Mouse (Mus musculus): ENCODE results near the gene Ikbkg.
"Not testable (repeated sequence)": the region's sequence is repeated elsewhere in the genome, so short reads cannot be mapped to it uniquely, and the experiment has no call there.

The Ikbkg gene

GRCm38 (mm10) chrX:74392535-74393443 is at the start of gene Ikbkg, which contains the start of gene Fam3a:
TSS of gene Ikbkg (plus strand) at chrX:74393290.
TSS of gene Fam3a (minus strand) at chrX:74393272.
- peak; percentile 86 for DNase-seq (ENCODE audit: low spot score)

GRCm38 (mm10) chrX:74352645-74353466 is 40.2 kb upstream of the Ikbkg start:
- peak; percentile 6 for DNase-seq (ENCODE audit: low spot score)

- peak; percentile 81 for DNase-seq (ENCODE audit: low spot score)
Measured at GRCm38 (mm10) chrX:74353467-74353770, 39.7 kb upstream of the Ikbkg start, which contains the start of gene Lage3. TSS of gene Lage3 (minus strand) at chrX:74353618.

- not testable (repeated sequence) for DNase-seq (ENCODE audit: low spot score)
Measured at GRCm38 (mm10) chrX:74357069-74357468, 36.0 kb upstream of the Ikbkg start.

DNA sequence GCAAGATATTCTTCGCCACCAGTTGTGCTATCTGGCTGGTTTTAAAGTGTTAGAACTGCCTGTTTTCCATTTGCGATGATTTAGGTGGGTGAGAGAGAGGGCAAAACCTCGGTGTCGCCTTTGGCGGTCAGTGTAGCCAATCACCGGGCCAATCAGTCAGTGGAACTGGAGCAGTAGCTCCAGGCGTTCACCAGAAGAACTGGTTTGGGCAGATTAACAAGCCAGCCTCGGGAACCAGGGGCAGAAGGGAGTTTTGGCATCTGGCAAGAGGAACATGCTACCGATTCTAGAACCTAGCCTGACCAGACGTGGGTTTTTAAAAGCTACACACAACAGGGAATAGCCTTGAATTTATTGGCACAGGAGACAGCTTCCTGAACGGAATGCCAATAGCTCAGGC is 33.9 kb upstream of the Ikbkg start:
- DNase-seq (ENCODE audit: low spot score), result no peak

- DNase-seq (ENCODE audit: low spot score), result no peak
Measured at GRCm38 (mm10) chrX:74367512-74367911, 25.6 kb upstream of the Ikbkg start.

DNA sequence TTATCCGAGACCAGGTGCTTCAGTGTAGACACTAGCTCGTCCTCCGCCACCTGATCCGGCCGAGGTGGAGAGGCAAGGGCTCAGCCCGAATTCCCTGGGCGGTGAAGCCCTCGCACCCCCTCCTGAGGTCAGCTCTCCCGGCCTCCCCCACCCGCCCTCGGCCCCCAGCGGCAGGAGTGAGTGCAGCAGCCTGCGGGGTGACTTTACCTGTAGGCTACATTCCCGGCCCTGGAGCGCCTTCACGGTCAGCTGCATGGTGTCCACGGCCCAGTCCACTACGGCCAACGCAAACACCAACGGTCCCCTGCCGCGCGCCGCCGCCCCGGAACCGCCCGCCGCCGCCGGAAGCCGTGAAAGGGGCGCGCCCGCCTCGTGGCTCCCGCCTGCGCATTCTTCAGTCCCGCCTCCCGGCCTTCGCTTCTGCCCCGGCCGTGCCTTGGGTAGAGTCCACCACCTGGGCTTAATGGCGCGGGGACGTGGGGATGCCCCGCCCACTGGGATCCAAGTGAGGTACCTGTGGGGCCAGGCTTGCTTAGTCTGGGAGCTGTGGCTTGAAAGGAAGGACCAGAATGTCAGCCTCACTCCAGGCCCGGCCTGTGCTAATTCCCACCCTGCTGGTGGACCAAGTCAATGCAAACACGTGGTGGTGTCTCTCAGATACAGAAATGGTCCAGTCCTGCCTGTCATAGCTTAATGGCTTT is 24.7 kb upstream of the Ikbkg start:
- DNase-seq (ENCODE audit: low spot score), result peak; percentile 71

- DNase-seq (ENCODE audit: low spot score), result peak; percentile 90
Measured at GRCm38 (mm10) chrX:74372888-74373549, 20.1 kb upstream of the Ikbkg start, which contains the start of the genes Ubl4a and Slc10a3. TSS of gene Ubl4a (minus strand) at chrX:74373218. TSS of gene Slc10a3 (minus strand) at chrX:74373349.

GRCm38 (mm10) chrX:74384451-74384850 is 8.6 kb upstream of the Ikbkg start:
- no peak for DNase-seq (ENCODE audit: low spot score)

DNA sequence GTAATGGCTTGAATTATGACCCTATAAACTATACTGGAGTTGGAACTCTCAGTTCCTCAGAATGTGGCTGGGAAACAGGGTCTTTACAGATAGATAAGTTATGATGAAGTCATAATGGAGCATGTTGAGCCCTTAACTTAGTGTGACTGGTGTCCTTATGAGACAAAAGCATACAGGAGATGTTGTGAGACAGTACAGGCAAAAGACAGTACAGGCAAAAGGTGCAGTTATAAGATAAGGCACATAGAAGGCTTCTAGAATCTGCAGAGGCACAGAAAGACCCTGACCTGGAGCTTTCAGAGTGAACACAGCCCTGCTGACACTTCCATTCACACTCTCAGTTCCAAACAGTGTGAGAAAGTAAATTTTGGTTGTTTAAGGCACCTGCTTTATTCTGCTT is 4.9 kb upstream of the Ikbkg start:
- DNase-seq (ENCODE audit: low spot score), result no peak

DNA sequence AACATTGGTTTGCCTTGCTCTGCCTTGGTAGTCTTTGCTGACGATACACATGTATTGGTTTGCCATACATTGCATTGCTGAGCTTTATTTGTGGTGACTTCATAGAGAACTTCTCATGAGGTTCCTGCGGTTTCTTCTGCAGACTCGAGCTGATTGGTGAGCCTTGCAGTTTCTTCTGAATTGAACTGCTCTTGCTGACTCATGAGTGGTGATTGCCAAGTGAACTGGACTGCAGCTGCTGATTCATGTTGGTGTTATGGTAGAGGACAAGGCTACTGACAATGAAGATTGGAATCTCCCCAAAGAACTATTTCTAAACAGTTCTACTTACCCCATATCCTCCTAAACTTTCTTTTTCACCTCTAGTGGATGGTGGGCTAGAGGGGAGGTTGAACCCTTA is 7.0 kb downstream of the Ikbkg start:
- no peak for DNase-seq (ENCODE audit: low spot score)

DNA sequence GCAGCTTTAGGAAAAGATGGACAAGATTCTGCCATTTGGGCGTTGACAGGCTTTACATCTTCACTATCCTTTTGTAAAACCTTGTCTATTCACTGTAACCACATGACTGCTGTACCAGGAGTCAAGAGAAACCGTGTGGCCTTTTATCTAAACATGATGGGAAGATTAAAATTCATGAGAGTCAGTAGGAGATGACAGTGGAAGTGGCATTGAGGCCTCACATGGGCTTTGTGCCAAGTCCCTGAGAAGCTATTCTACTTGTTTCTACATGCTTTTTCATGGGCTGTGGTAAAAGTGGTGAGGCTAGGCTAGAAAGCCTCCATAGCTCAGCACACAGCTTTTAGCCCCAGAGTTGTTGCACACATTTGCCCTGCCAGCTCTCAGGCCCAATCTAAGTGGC is 15.2 kb downstream of the Ikbkg start:
- no peak for DNase-seq (ENCODE audit: low spot score)

DNA sequence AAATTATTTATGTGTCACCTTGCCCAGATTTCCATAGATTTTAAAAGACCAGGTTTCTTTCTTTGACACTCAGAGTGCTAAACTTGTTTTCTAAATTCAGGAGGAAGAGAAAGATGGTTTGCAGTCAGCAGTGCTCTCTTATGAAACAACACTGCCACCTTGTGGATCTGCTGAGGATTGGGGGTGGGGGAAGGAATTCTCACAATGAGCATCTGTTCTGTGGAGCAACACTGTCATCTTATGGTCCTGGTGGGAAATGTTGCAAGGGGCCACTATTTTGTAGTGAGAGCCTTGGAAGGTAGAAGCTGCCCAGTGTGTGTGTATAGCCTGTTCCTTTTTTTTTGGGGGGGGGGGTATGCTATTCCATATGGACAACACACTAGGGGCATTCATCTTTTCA is 20.3 kb downstream of the Ikbkg start:
- DNase-seq (ENCODE audit: low spot score), result peak; percentile 85

DNA sequence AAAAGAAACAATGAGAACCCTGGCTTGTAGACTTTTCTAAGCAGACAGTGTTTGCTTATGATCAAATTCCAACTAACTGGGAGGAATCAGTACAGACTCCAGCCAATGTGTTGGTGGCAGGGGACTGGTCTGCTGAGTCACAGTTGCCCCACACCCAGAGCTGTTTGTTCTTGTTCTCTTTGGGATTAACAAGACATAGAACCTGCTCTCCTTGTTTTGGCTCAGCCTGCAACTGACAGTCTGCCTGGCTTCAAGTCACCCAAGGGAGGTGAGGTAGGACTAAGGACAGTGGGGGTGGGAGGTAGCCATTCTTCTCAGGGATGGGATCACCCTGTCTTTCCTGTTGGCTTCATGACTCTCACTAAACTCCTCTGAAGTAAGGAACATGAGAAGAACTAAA is 31.4 kb downstream of the Ikbkg start:
- no peak for DNase-seq (ENCODE audit: low spot score)

DNA sequence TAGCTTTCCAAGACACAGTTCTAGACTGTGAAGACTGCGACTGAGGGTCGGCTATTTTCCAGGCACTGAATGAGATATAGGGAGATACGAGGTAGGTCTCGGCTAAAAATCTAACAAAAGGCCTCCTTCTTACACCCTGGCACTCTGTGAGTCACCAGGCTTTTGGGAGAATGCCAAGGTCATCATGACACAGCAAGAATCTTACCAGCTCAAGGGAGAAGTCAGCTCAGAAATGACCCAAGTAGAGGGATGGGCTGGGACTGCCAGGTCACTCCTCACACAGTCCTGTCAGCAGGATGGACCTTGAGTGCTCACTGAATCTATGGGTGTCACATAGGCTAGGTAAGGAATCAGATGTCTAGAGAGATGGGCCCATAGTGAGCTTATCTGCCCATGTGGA is 32.1 kb downstream of the Ikbkg start:
- no peak for DNase-seq (ENCODE audit: low spot score)

- no peak for DNase-seq (ENCODE audit: low spot score)
Measured at GRCm38 (mm10) chrX:74426256-74426655, 33.2 kb downstream of the Ikbkg start.

DNA sequence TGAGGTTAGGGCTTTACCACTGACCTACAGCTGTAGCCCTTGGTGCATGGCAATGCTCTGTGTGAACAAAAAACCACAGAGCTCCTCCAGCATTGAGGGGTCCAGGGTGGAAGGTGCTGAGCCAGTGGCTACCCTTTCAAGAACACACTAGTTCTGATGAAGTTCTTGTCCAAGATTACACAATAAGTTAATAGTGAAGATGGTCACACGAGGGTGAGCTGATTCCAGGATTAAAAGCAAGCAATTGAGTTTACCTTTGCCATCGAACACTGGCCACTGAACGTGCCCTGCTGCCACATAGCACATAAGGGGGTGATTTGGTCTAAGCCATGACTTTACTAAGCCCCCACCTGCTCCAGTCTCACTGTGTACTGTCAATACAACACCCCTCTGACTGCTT is 34.0 kb downstream of the Ikbkg start:
- DNase-seq (ENCODE audit: low spot score), result no peak

- peak; percentile 29 for DNase-seq (ENCODE audit: low spot score)
Measured at GRCm38 (mm10) chrX:74428146-74428825, 35.2 kb downstream of the Ikbkg start.

DNA sequence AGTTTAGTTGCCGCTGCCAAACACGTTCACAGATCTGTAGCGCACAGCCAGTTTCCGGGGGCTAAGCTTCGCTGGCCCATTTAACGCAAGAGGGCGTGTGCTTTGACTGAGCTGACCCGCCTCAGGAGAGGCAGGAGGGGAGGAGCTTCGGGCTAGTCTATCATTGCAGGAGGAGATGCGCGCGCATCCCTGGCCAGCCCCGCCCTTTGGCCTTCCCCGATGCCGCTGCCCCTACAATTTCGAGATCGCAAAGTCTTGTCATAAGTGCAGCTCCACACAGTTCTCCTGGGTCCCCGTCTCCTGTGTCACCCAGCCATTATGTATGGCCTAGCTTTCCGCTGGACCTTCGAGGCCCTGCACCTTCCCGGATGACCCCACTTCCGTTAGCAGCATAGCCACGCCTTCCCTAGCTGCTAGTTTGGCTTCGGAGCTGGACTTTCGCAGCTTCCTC is 35.8 kb downstream of the Ikbkg start, which contains the start of gene G6pdx:
Gene G6pdx (minus strand): TSS at position 369 of the 451 bp plus-strand sequence.
- peak; percentile 89 for DNase-seq (ENCODE audit: low spot score)

GRCm38 (mm10) chrX:74429290-74429821 is 36.3 kb downstream of the Ikbkg start:
- peak; percentile 88 for DNase-seq (ENCODE audit: low spot score)

Data from embryo, embryonic 10.5 days (tissue).